Mouse (Mus musculus): Measurements from ENCODE around the gene Appbp2. TPM values are rescaled to one million over a fixed set of nuclear protein-coding genes. Genes with fewer than 3 reads are reported as not detected.

The Appbp2 gene
- total and polyA plus RNA-seq, 2 experiments from 2014 or later = 24.2 to 38.8 TPM

DNA sequence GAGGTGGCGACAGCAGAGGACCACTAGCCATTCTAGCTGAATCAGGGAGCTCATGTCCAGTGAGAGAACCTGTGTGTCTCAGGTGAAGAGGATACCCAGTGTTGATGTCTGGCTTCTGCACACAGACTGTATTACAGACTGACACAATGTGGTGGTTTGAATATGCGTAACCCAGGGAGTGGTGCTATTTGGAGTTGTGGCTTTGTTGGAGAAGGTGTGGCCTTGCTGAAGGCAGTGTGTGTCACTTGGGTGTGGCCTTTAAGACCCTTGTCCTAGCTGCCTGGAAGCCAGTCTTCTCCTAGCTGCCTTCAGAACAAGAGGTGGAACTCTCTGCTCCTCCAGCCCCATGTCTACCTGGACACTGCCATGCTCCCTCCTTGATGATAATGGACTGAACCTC, 13.2 kb upstream of the Appbp2 start:
- Histone ChIP-seq H3K4me3 (ENCODE audit: low read depth, low read length) (no peak overlapping the region), H3K27ac (ENCODE audit: low read depth) (no peak overlapping the region), H3K27me3 (ENCODE audit: control insufficient read depth, insufficient read depth, low read length) (no peaks in the 10 kb centered on the region), H3K4me1 (ENCODE audit: control insufficient read depth, insufficient read depth) (no peaks in the 10 kb centered on the region), H3K9me3 (replicated peaks; ENCODE audit: control insufficient read depth, low read length) (no peaks in the 10 kb centered on the region), H3K36me3 (replicated peaks; ENCODE audit: control insufficient read depth, insufficient read depth, low read length) (no peaks in the 10 kb centered on the region), H3K4me2 (ENCODE audit: low read depth, low read length) (no peak overlapping the region), H3K9ac (replicated peaks; ENCODE audit: low read depth, low read length) (no peak overlapping the region)
- DNase-seq (ENCODE audit: low spot score) (no peak), ATAC-seq (ENCODE audit: insufficient read depth, low read depth) (no peak)
- TF ChIP-seq CTCF (IDR thresholded peaks at IDR 0.05; ENCODE audit: low read depth) (no peak), EP300 (IDR thresholded peaks at IDR 0.05; ENCODE audit: low read depth) (no peak)
- 89% methylated on average over 2 of the region's 2 CpGs for WGBS

DNA sequence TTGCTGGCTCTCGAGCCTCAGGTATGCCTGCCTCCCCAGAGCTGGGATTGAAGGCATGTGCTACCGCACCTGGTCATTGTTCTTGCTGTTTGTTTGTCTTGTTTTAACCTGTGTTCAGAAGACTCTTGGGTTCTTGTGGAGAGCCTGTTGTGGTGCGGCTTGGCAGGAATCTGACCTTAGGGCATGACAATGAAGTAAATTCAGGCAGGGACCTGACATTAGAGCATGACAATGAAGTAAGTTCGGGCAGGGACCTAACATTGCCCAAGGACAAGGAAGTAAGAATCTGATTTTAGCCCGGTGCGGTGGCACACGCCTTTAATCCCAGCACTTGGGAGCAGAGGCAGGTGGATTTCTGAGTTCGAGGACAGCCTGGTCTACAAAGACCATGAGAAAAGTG, 6.3 kb upstream of the Appbp2 start:
- Histone ChIP-seq H3K4me1 (ENCODE audit: control insufficient read depth, insufficient read depth) (no peaks in the 10 kb centered on the region), H3K4me2 (ENCODE audit: low read depth, low read length) (no peak overlapping the region), H3K4me3 (ENCODE audit: low read depth, low read length) (no peak overlapping the region), H3K36me3 (replicated peaks; ENCODE audit: control insufficient read depth, insufficient read depth, low read length) (no peaks in the 10 kb centered on the region; the same call in 1 of the 2 replicates), H3K27me3 (ENCODE audit: control insufficient read depth, insufficient read depth, low read length) (no peaks in the 10 kb centered on the region), H3K9me3 (replicated peaks; ENCODE audit: control insufficient read depth, low read length) (no peaks in the 10 kb centered on the region), H3K27ac (ENCODE audit: low read depth) (no peak overlapping the region), H3K9ac (replicated peaks; ENCODE audit: low read depth, low read length) (no peak overlapping the region)
- DNase-seq (ENCODE audit: low spot score) (no peak), ATAC-seq (ENCODE audit: insufficient read depth, low read depth) (no peak)
- WGBS = 87% methylated on average over 8 of the region's 8 CpGs
- TF ChIP-seq EP300 (IDR thresholded peaks at IDR 0.05; ENCODE audit: low read depth) (no peak), CTCF (IDR thresholded peaks at IDR 0.05; ENCODE audit: low read depth) (no peak)

DNA sequence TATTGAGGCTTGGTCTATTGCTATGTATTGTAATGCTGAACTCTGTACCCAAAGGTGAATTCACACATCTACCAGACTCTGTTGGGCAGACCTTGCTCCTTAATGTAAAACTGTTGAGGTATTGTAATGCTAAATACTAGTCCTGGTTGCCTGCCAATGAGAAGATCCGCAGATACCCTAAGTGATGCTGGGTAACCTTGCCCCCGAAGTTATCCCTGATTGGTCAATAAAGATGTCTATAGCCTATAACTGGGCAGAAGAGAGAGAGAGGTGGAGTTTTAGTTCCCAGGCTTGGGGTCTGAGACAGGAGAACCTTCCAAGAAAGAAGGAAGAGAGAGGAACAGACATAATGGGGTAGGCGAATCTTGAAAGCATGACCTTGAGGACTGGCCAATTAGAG, 5.3 kb upstream of the Appbp2 start:
- no peak overlapping the region for H3K4me3 ChIP-seq (ENCODE audit: low read depth, low read length)
- H3K9me3 ChIP-seq (replicated peaks; ENCODE audit: control insufficient read depth, low read length) = no peaks in the 10 kb centered on the region
- no peak overlapping the region for H3K4me2 ChIP-seq (ENCODE audit: low read depth, low read length)
- H3K9ac ChIP-seq (replicated peaks; ENCODE audit: low read depth, low read length) = no peak overlapping the region
- TF ChIP-seq EP300 (IDR thresholded peaks at IDR 0.05; ENCODE audit: low read depth) (no peak), CTCF (IDR thresholded peaks at IDR 0.05; ENCODE audit: low read depth) (no peak)
- H3K4me1 ChIP-seq (ENCODE audit: control insufficient read depth, insufficient read depth) = peaks cover 4% of the 10 kb centered on the region; the same call in 1 of the 2 replicates
- no peak overlapping the region for H3K27ac ChIP-seq (ENCODE audit: low read depth)
- no peaks in the 10 kb centered on the region; the same call in 1 of the 2 replicates for H3K36me3 ChIP-seq (replicated peaks; ENCODE audit: control insufficient read depth, insufficient read depth, low read length)
- H3K27me3 ChIP-seq (ENCODE audit: control insufficient read depth, insufficient read depth, low read length) = no peaks in the 10 kb centered on the region
- WGBS = 88% methylated on average over 3 of the region's 3 CpGs
- no peak for DNase-seq (ENCODE audit: low spot score)
- ATAC-seq (ENCODE audit: insufficient read depth, low read depth) = no peak

GRCm38 (mm10) chr11:85234363-85234989, 454 bp downstream of the Appbp2 start:
- Histone ChIP-seq H3K4me1 (ENCODE audit: control insufficient read depth, insufficient read depth) (peaks cover 13% of the 10 kb centered on the region; the same call in 1 of the 2 replicates), H3K36me3 (replicated peaks; ENCODE audit: control insufficient read depth, insufficient read depth, low read length) (no peaks in the 10 kb centered on the region; the same call in 1 of the 2 replicates), H3K4me3 (ENCODE audit: low read depth, low read length) (peak overlapping the region; percentile 86), H3K27ac (ENCODE audit: low read depth) (peak overlapping the region; percentile 96), H3K4me2 (ENCODE audit: low read depth, low read length) (peak overlapping the region; percentile 82), H3K27me3 (ENCODE audit: control insufficient read depth, insufficient read depth, low read length) (no peaks in the 10 kb centered on the region), H3K9me3 (replicated peaks; ENCODE audit: control insufficient read depth, low read length) (no peaks in the 10 kb centered on the region), H3K9ac (replicated peaks; ENCODE audit: low read depth, low read length) (peak overlapping the region; percentile 90)
- WGBS = under 1% methylated on average over 61 of the region's 70 CpGs
- TF ChIP-seq CTCF (IDR thresholded peaks at IDR 0.05; ENCODE audit: low read depth) = no peak
- no peak for TF ChIP-seq EP300 (IDR thresholded peaks at IDR 0.05; ENCODE audit: low read depth)
- ATAC-seq (ENCODE audit: insufficient read depth, low read depth) (peak; percentile 91), DNase-seq (ENCODE audit: low spot score) (peak; percentile 83)

DNA sequence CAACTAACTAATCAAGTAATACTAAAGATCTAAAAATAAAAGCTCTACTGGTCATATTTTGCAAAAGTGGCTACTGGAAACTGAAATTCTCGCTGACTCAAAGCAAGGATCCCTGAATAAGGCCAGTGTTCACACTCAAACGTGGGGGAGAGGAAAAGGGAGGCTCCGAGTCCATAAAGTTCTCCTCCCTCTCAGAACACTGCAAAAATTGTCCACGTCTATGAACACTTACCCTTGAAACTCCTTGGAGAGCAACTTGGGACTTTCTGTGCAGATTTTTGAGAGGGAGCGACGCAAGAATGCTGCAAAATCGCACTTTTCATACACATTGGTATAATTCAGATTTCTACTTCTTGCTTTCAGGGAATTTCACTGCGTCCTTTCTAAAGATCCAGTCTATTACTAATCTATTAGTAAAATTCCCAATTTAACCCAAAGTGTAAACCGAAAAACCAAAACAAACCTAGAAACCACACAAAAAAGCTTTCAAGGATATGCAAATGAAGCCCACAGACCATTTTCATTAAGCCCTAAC, 1.2 kb downstream of the Appbp2 start:
- Histone ChIP-seq H3K9me3 (replicated peaks; ENCODE audit: control insufficient read depth, low read length) (no peaks in the 10 kb centered on the region), H3K36me3 (replicated peaks; ENCODE audit: control insufficient read depth, insufficient read depth, low read length) (no peaks in the 10 kb centered on the region; the same call in 1 of the 2 replicates), H3K4me3 (ENCODE audit: low read depth, low read length) (peak overlapping the region; percentile 86), H3K27ac (ENCODE audit: low read depth) (peak overlapping the region; percentile 96), H3K27me3 (ENCODE audit: control insufficient read depth, insufficient read depth, low read length) (no peaks in the 10 kb centered on the region), H3K4me1 (ENCODE audit: control insufficient read depth, insufficient read depth) (peaks cover 13% of the 10 kb centered on the region; the same call in 1 of the 2 replicates), H3K9ac (replicated peaks; ENCODE audit: low read depth, low read length) (peak overlapping the region; percentile 90), H3K4me2 (ENCODE audit: low read depth, low read length) (peak overlapping the region; percentile 82)
- WGBS = 3% methylated on average over 9 of the region's 9 CpGs
- peak; percentile 51 for DNase-seq (ENCODE audit: low spot score)
- ATAC-seq (ENCODE audit: insufficient read depth, low read depth) = no peak
- TF ChIP-seq EP300 (IDR thresholded peaks at IDR 0.05; ENCODE audit: low read depth) (no peak), CTCF (IDR thresholded peaks at IDR 0.05; ENCODE audit: low read depth) (no peak)

Data from heart, postnatal 0 days (tissue).